Mouse (Mus musculus): ENCODE measurements around the gene Dscaml1. TPM values are rescaled to one million over a fixed set of nuclear protein-coding genes. Genes with fewer than 3 reads are reported as not detected.

The Dscaml1 gene
- polyA plus RNA-seq, 1 experiment from 2014 or later, result 0.55 TPM

GRCm38 (mm10) chr9:45591061-45591460 is 164.6 kb downstream of the Dscaml1 start:
- WGBS, result 83% methylated on average over 2 of the region's 2 CpGs
- no peak overlapping the region for H3K4me3 ChIP-seq (ENCODE audit: control insufficient read depth in 1 of 2, insufficient read depth in 1 of 2, low read depth in 1 of 2, low read length in 2 of 2)
- no peak for ATAC-seq (ENCODE audit: insufficient number of reproducible peaks, insufficient read depth, low FRiP score, low read depth)
- H3K4me2 ChIP-seq (ENCODE audit: low read length), result no peak overlapping the region
- no peaks in the 10 kb centered on the region for H3K9me3 ChIP-seq (ENCODE audit: control insufficient read depth, low read length)
- H3K36me3 ChIP-seq (ENCODE audit: control insufficient read depth, insufficient read depth, low read length), result no peaks in the 10 kb centered on the region
- H3K27ac ChIP-seq (replicated peaks in 1 of 2; ENCODE audit: control insufficient read depth in 1 of 2, insufficient read depth in 1 of 2, low read depth in 2 of 2, low read length in 2 of 2), result no peak overlapping the region
- no peaks in the 10 kb centered on the region for H3K4me1 ChIP-seq (ENCODE audit: control insufficient read depth in 2 of 2, insufficient read depth in 2 of 2, low read length in 2 of 2)
- H3K9ac ChIP-seq (ENCODE audit: low read length), result no peak overlapping the region
- H3K27me3 ChIP-seq (ENCODE audit: control insufficient read depth, insufficient read depth, low read length), result no peaks in the 10 kb centered on the region

DNA sequence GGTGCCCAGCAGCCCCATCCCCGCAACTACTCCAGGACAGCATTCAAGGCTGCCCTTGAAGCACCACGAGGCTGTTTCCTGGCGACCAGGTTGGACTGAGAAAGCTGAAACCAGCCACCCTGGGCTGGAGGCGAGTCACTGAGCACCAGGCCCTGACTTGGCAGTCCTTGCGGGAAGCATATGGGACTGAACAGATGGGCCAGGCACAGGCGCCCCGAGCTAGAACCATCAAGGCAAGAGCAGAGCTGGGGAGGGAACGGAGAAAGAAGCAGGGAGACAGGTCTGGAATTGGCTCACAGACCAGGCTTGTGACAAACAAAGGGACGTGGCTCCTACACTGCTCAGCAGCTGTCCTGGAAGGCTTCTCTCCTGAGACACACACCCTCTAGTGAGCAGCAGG is 165.9 kb downstream of the Dscaml1 start:
- 77% methylated on average over 9 of the region's 9 CpGs for WGBS
- Histone ChIP-seq H3K9me3 (ENCODE audit: control insufficient read depth, low read length) (no peaks in the 10 kb centered on the region), H3K9ac (ENCODE audit: low read length) (no peak overlapping the region), H3K4me1 (ENCODE audit: control insufficient read depth in 2 of 2, insufficient read depth in 2 of 2, low read length in 2 of 2) (no peaks in the 10 kb centered on the region), H3K4me3 (ENCODE audit: control insufficient read depth in 1 of 2, insufficient read depth in 1 of 2, low read depth in 1 of 2, low read length in 2 of 2) (no peak overlapping the region), H3K4me2 (ENCODE audit: low read length) (no peak overlapping the region), H3K36me3 (ENCODE audit: control insufficient read depth, insufficient read depth, low read length) (no peaks in the 10 kb centered on the region), H3K27me3 (ENCODE audit: control insufficient read depth, insufficient read depth, low read length) (no peaks in the 10 kb centered on the region), H3K27ac (replicated peaks in 1 of 2; ENCODE audit: control insufficient read depth in 1 of 2, insufficient read depth in 1 of 2, low read depth in 2 of 2, low read length in 2 of 2) (no peak overlapping the region)
- ATAC-seq (ENCODE audit: insufficient number of reproducible peaks, insufficient read depth, low FRiP score, low read depth), result no peak

GRCm38 (mm10) chr9:45598117-45598516 is 171.7 kb downstream of the Dscaml1 start:
- no peaks in the 10 kb centered on the region for H3K36me3 ChIP-seq (ENCODE audit: control insufficient read depth, insufficient read depth, low read length)
- no peak overlapping the region for H3K4me3 ChIP-seq (ENCODE audit: control insufficient read depth in 1 of 2, insufficient read depth in 1 of 2, low read depth in 1 of 2, low read length in 2 of 2)
- no peaks in the 10 kb centered on the region for H3K27me3 ChIP-seq (ENCODE audit: control insufficient read depth, insufficient read depth, low read length)
- H3K4me1 ChIP-seq (ENCODE audit: control insufficient read depth in 2 of 2, insufficient read depth in 2 of 2, low read length in 2 of 2), result no peaks in the 10 kb centered on the region
- no peak overlapping the region for H3K27ac ChIP-seq (replicated peaks in 1 of 2; ENCODE audit: control insufficient read depth in 1 of 2, insufficient read depth in 1 of 2, low read depth in 2 of 2, low read length in 2 of 2)
- WGBS, result 72% methylated on average over 5 of the region's 5 CpGs
- no peak for ATAC-seq (ENCODE audit: insufficient number of reproducible peaks, insufficient read depth, low FRiP score, low read depth)
- no peak overlapping the region for H3K4me2 ChIP-seq (ENCODE audit: low read length)
- no peaks in the 10 kb centered on the region for H3K9me3 ChIP-seq (ENCODE audit: control insufficient read depth, low read length)
- H3K9ac ChIP-seq (ENCODE audit: low read length), result no peak overlapping the region

- Histone ChIP-seq H3K4me2 (ENCODE audit: low read length) (no peak overlapping the region), H3K9me3 (ENCODE audit: control insufficient read depth, low read length) (no peaks in the 10 kb centered on the region), H3K4me1 (ENCODE audit: control insufficient read depth in 2 of 2, insufficient read depth in 2 of 2, low read length in 2 of 2) (no peaks in the 10 kb centered on the region), H3K27ac (replicated peaks in 1 of 2; ENCODE audit: control insufficient read depth in 1 of 2, insufficient read depth in 1 of 2, low read depth in 2 of 2, low read length in 2 of 2) (no peak overlapping the region), H3K9ac (ENCODE audit: low read length) (no peak overlapping the region), H3K4me3 (ENCODE audit: control insufficient read depth in 1 of 2, insufficient read depth in 1 of 2, low read depth in 1 of 2, low read length in 2 of 2) (no peak overlapping the region), H3K27me3 (ENCODE audit: control insufficient read depth, insufficient read depth, low read length) (no peaks in the 10 kb centered on the region), H3K36me3 (ENCODE audit: control insufficient read depth, insufficient read depth, low read length) (no peaks in the 10 kb centered on the region)
- WGBS, result 39% methylated on average over 4 of the region's 4 CpGs
- no peak for ATAC-seq (ENCODE audit: insufficient number of reproducible peaks, insufficient read depth, low FRiP score, low read depth)
Measured at GRCm38 (mm10) chr9:45599377-45599776, 172.9 kb downstream of the Dscaml1 start.

GRCm38 (mm10) chr9:45607337-45607736 is 180.9 kb downstream of the Dscaml1 start:
- Histone ChIP-seq H3K27ac (replicated peaks in 1 of 2; ENCODE audit: control insufficient read depth in 1 of 2, insufficient read depth in 1 of 2, low read depth in 2 of 2, low read length in 2 of 2) (no peak overlapping the region), H3K36me3 (ENCODE audit: control insufficient read depth, insufficient read depth, low read length) (no peaks in the 10 kb centered on the region), H3K9me3 (ENCODE audit: control insufficient read depth, low read length) (no peaks in the 10 kb centered on the region), H3K4me2 (ENCODE audit: low read length) (no peak overlapping the region), H3K9ac (ENCODE audit: low read length) (no peak overlapping the region), H3K4me3 (ENCODE audit: control insufficient read depth in 1 of 2, insufficient read depth in 1 of 2, low read depth in 1 of 2, low read length in 2 of 2) (no peak overlapping the region), H3K27me3 (ENCODE audit: control insufficient read depth, insufficient read depth, low read length) (no peaks in the 10 kb centered on the region), H3K4me1 (ENCODE audit: control insufficient read depth in 2 of 2, insufficient read depth in 2 of 2, low read length in 2 of 2) (no peaks in the 10 kb centered on the region)
- ATAC-seq (ENCODE audit: insufficient number of reproducible peaks, insufficient read depth, low FRiP score, low read depth), result no peak

GRCm38 (mm10) chr9:45608097-45609031 is 181.9 kb downstream of the Dscaml1 start:
- no peak overlapping the region for H3K9ac ChIP-seq (ENCODE audit: low read length)
- WGBS, result 36% methylated on average over 13 of the region's 13 CpGs
- ATAC-seq (ENCODE audit: insufficient number of reproducible peaks, insufficient read depth, low FRiP score, low read depth), result no peak

DNA sequence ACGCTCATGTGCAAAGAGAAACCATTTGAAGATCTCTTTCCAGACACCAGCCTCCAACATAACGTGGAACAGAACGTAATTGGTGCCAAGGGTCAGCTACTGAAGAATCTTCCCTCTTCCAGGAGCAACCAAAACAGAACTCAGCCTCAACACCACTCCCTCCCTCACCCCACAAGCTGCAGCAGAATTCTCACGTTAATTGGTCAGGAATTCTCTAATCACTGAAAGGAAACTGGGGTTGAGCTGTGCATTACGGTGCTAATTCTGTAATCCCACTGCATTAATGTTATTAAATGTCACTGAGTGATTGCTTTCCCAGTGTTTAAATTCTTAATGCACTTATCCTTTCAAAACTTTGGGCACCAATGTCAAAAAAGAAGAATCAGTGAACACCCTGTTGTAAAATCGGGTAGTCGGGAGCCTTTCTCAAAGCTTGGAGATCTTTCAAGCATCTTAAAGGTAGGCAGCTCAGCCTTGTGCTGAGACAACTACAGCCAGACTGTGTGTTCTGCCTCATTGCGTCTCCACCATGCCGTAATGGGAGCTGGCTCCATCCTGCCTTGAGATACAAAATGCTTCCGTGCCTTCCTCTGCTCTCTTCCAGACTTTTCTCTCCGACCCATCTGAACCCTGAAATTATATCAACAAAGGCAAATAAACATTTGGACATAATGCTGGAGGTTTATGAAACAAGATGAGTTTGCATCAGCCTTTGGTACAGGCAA is 184.1 kb downstream of the Dscaml1 start:
- Histone ChIP-seq H3K9ac (ENCODE audit: low read length) (no peak overlapping the region), H3K4me2 (ENCODE audit: low read length) (no peak overlapping the region), H3K27me3 (ENCODE audit: control insufficient read depth, insufficient read depth, low read length) (no peaks in the 10 kb centered on the region), H3K36me3 (ENCODE audit: control insufficient read depth, insufficient read depth, low read length) (no peaks in the 10 kb centered on the region), H3K27ac (replicated peaks in 1 of 2; ENCODE audit: control insufficient read depth in 1 of 2, insufficient read depth in 1 of 2, low read depth in 2 of 2, low read length in 2 of 2) (no peak overlapping the region), H3K4me3 (ENCODE audit: control insufficient read depth in 1 of 2, insufficient read depth in 1 of 2, low read depth in 1 of 2, low read length in 2 of 2) (no peak overlapping the region), H3K4me1 (ENCODE audit: control insufficient read depth in 2 of 2, insufficient read depth in 2 of 2, low read length in 2 of 2) (no peaks in the 10 kb centered on the region), H3K9me3 (ENCODE audit: control insufficient read depth, low read length) (no peaks in the 10 kb centered on the region)
- ATAC-seq (ENCODE audit: insufficient number of reproducible peaks, insufficient read depth, low FRiP score, low read depth), result no peak
- 71% methylated on average over 11 of the region's 11 CpGs for WGBS

More at GRCm38 (mm10) chr9:45608097-45609031, 181.9 kb downstream of the Dscaml1 start:
- Histone ChIP-seq H3K4me2 (ENCODE audit: low read length) (no peak overlapping the region), H3K4me1 (ENCODE audit: control insufficient read depth in 2 of 2, insufficient read depth in 2 of 2, low read length in 2 of 2) (no peaks in the 10 kb centered on the region), H3K4me3 (ENCODE audit: control insufficient read depth in 1 of 2, insufficient read depth in 1 of 2, low read depth in 1 of 2, low read length in 2 of 2) (no peak overlapping the region), H3K36me3 (ENCODE audit: control insufficient read depth, insufficient read depth, low read length) (no peaks in the 10 kb centered on the region), H3K9me3 (ENCODE audit: control insufficient read depth, low read length) (no peaks in the 10 kb centered on the region), H3K27me3 (ENCODE audit: control insufficient read depth, insufficient read depth, low read length) (no peaks in the 10 kb centered on the region), H3K27ac (replicated peaks in 1 of 2; ENCODE audit: control insufficient read depth in 1 of 2, insufficient read depth in 1 of 2, low read depth in 2 of 2, low read length in 2 of 2) (no peak overlapping the region)
